Mouse (Mus musculus): Measurements from ENCODE around the gene Yy1. TPM values are rescaled to one million over a fixed set of nuclear protein-coding genes. Genes with fewer than 3 reads are reported as not detected.

The Yy1 gene
- total and polyA plus RNA-seq, 2 experiments from 2014 or later, result 8.8 to 33.8 TPM

DNA sequence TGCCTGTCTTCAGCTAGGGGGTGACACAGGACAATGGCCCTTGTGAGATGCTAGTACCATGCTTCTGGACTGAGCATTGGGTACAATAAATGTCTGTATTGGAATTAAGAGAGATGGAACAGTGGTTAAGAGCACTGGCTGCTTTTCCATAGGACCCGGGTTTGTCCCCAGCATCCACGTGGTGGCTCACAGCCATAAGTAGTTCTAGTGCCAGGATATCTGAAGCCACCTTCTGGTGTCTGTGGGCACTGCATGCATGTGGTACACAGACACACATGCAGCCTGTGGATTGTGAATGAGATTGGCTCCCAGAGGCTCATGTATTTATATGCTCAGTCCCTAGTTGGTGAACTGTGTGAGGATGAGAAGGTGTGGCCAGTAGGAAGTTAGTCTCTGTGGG lies 76.8 kb downstream of the Yy1 start:
- no peak for DNase-seq
- TF ChIP-seq CTCF (IDR thresholded peaks at IDR 0.05; ENCODE audit: low read depth), result peak; percentile 55
- peaks cover 92% of the 10 kb centered on the region for H3K36me3 ChIP-seq (ENCODE audit: insufficient read depth)

More for the DNA sequence above, 76.8 kb downstream of the Yy1 start:
- no peaks in the 10 kb centered on the region for H3K27me3 ChIP-seq (ENCODE audit: insufficient read depth, low read length)
- H3K9ac ChIP-seq, result no peak overlapping the region
- WGBS, result 80% methylated on average over 2 of the region's 2 CpGs
- no peak for ATAC-seq
- H3K4me3 ChIP-seq (ENCODE audit: low read depth, low read length), result no peak overlapping the region
- H3K4me1 ChIP-seq (ENCODE audit: insufficient read depth), result no peaks in the 10 kb centered on the region
- H3K4me2 ChIP-seq (ENCODE audit: low read depth), result no peak overlapping the region
- no peak overlapping the region for H3K27ac ChIP-seq (ENCODE audit: low read depth, low read length)
- H3K9me3 ChIP-seq (ENCODE audit: low read length), result no peaks in the 10 kb centered on the region

MicroRNAs within 50 kb of the gene (microRNA counts, 519-probe panel; counts per million panel counts)
- microRNA mmu-miR-345-3p, result not detected
- microRNA mmu-miR-345-5p, result 4,057 counts per million, percentile 47 among the panel's probes with 10 or more counts

Small RNAs within 50 kb of the gene (microRNA-seq; reads per million reads assigned to microRNA genes)
- gene Mir345, result 113 to 156 reads per million in 2 experiments

Other genes with a start within 250 kb of the Yy1 start
- 183 and 192 TPM in 2 replicates for gene Evl, start 238.3 kb upstream of the Yy1 start, total RNA-seq (2014; rRNA removed)
- 251 and 260 TPM in 2 replicates for gene Evl, start 238.3 kb upstream of the Yy1 start, polyA plus RNA-seq (2015; fragmentation: Nextera tagmentation; extraction: Ambion mirVana)
- 0.15 TPM in 1 of 2 replicates, not detected in the other for gene Degs2, start 90.7 kb upstream of the Yy1 start, total RNA-seq (2014; rRNA removed)
- gene Degs2, start 90.7 kb upstream of the Yy1 start, polyA plus RNA-seq (2015; fragmentation: Nextera tagmentation; extraction: Ambion mirVana), result 0.50 and 0.88 TPM in 2 replicates
- gene Slc25a29, start 42.9 kb downstream of the Yy1 start, total RNA-seq (2014; rRNA removed), result 17.4 and 19.5 TPM in 2 replicates
- gene Slc25a29, start 42.9 kb downstream of the Yy1 start, polyA plus RNA-seq (2015; fragmentation: Nextera tagmentation; extraction: Ambion mirVana), result 18.7 and 21.4 TPM in 2 replicates
- gene Slc25a47, start 43.1 kb downstream of the Yy1 start, total RNA-seq (2014; rRNA removed), result 10.9 and 14.2 TPM in 2 replicates
- gene Slc25a47, start 43.1 kb downstream of the Yy1 start, polyA plus RNA-seq (2015; fragmentation: Nextera tagmentation; extraction: Ambion mirVana), result 11.9 and 12.3 TPM in 2 replicates
- gene Wdr25, start 100.7 kb downstream of the Yy1 start, total RNA-seq (2014; rRNA removed), result 6.2 and 12.4 TPM in 2 replicates
- gene Wdr25, start 100.7 kb downstream of the Yy1 start, polyA plus RNA-seq (2015; fragmentation: Nextera tagmentation; extraction: Ambion mirVana), result 4.6 and 5.3 TPM in 2 replicates
- 91.6 and 92.5 TPM in 2 replicates for gene Wars, start 101.2 kb downstream of the Yy1 start, total RNA-seq (2014; rRNA removed)
- gene Wars, start 101.2 kb downstream of the Yy1 start, polyA plus RNA-seq (2015; fragmentation: Nextera tagmentation; extraction: Ambion mirVana), result 99.8 and 108 TPM in 2 replicates

Data from forebrain, postnatal 0 days (tissue).